Mouse (Mus musculus): ENCODE results near the gene Slc30a7.

GRCm38 (mm10) chr3:115892341-115892740 lies 114.9 kb downstream of the Slc30a7 start:
- TF ChIP-seq CTCF (IDR thresholded peaks at IDR 0.05; ENCODE audit: low read depth), result no peak
- no peak for TF ChIP-seq EP300 (IDR thresholded peaks at IDR 0.05; ENCODE audit: low read depth)
